Mouse (Mus musculus): Measurements from ENCODE around the gene Mrc1. TPM values are rescaled to one million over a fixed set of nuclear protein-coding genes. Genes with fewer than 3 reads are reported as not detected.

Mrc1 gene
- total RNA-seq, 2 experiments from 2014 or later: 2.7 to 2.9 TPM

- DNase-seq (ENCODE audit: low spot score in 2 of 2): no peak
These were observed 10.0 kb downstream of the Mrc1 start for GRCm38 (mm10) chr2:14239151-14239550.

DNA sequence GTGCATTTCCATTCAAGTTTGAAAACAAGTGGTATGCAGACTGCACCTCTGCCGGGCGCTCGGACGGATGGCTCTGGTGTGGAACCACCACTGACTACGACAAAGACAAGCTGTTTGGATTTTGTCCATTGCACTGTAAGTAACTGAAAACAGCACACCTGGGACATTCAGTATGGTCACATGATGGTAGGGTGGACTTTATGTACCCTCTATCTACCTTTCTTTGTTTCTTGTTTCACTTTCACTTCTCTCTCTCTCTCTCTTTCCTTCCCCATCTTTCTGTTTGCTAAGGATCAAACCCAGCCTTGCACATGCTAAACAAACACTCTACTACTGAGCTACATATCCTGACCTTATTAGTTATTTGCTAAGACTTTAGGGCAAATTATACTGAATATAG is 15.0 kb downstream of the Mrc1 start:
- no peak for DNase-seq (ENCODE audit: low spot score in 2 of 2)

DNA sequence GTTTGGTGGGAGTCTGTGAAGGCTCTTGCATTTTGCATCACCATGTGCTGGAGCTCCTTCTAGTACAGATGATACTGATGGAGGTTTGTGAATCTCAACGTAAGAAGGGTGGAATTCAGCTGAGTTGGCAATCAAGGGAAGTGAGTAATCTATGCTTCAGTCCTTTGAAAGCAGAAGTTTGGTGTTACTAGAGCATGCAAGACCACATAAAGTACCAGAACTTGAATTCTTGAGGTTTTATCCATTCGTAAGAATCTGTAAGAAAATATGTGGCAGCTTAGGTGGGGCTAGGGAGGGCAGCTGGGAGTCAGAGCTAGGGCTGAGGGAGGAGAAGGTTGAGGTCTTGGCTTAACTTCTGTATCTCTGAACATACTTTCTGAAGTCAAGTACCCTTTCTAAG is 15.5 kb downstream of the Mrc1 start:
- DNase-seq (ENCODE audit: low spot score in 2 of 2): no peak

DNA sequence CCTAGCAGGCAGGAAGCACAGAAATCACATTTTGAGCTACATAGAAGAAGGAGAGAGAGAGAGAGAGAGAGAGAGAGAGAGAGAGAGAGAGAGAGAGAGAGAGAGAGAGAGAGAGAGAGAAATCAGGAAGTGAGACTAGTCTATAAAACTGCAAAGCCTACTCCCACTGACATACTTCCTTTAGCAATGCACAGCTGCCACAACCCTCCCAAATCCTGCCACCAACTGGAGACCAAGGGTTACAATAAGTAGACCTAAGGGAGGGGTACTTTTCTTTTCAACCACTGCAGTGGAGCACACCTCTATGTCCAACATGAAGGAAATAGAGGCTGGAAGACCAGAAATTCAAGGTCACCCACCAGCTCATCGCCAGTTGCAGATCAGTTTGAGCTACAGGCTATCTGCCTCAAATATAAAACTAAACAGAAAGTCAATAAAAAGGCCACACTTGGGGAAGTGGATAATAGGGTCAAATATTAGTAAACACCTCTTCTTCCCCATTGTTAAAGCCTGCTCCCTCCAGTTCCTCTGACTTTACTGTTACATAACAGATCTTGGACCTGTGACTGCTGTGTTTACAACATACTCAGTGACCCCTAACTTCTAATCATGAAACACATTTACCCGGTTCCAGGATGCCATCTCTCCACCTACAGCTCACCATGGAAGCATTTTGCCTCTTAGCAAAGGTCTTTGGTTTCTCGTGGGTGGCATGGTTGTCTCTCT is 20.8 kb downstream of the Mrc1 start:
- DNase-seq (ENCODE audit: low spot score in 2 of 2): no peak

DNA sequence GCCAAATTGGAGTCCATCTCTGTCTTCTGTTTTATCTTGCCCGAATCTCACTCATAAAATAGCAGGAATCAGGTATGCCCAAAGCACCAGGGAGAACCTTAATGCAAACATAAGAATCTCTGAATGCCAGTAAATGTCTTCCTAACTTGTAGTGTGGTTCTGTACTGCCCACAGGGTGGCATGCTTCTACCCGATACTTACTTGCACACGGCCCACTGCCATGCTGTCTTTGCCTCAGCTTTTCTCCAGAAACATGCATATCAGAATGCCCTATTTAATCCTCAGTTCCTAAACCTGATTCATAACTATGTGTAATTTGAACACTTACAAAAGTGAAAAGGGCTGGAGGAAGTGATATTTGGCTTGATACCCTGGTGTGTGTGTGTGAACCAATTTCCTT is 22.7 kb downstream of the Mrc1 start:
- no peak for DNase-seq (ENCODE audit: low spot score in 2 of 2)

DNA sequence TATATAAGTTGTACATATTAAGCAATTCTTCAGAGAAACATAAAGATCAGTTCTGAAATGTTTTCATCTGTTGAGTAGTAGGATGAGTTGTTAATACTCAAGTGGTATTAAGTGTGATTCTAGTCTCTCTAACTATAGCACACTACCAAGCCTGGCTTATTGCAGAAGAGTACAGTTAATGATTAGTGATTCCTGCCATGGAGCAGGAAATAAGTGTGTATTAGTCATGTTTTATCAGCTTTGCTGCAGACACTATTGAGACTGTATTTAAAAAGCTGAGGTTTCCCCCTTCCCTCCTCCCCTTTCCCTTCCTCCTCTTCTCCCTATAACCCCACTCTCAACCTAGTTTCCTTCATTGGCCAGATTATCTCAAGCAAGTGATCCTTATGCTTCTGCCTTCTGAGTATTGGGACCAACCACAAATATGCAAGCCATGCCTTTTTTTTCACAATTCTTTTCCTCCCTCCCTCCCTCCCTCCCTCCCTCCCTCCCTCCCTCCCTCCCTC is 29.2 kb downstream of the Mrc1 start:
- no peak for DNase-seq (ENCODE audit: low spot score in 2 of 2)

GRCm38 (mm10) chr2:14262090-14262489 is 32.9 kb downstream of the Mrc1 start:
- no peak for DNase-seq (ENCODE audit: low spot score in 2 of 2)

GRCm38 (mm10) chr2:14269160-14269559 is 40.0 kb downstream of the Mrc1 start:
- DNase-seq (ENCODE audit: low spot score in 2 of 2): no peak

DNA sequence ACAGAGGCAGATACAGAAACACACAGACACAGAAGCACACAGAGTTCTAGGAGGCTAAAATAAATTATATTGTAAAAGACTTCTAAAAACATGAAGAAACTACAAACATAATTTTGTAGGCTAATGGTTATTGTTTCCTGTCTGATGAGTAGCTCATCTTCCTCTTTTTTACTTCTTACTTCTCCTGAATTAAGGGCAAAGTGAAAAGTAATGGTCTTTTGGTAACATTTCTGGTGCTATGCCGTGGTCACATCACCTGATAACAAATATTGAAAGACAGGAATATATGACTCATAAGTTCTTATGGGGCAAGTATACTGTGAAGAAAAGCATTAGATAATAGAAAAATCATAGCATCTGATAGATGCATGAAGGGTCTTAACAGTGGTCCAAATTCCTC is 42.9 kb downstream of the Mrc1 start:
- no peak for DNase-seq (ENCODE audit: low spot score in 2 of 2)

DNA sequence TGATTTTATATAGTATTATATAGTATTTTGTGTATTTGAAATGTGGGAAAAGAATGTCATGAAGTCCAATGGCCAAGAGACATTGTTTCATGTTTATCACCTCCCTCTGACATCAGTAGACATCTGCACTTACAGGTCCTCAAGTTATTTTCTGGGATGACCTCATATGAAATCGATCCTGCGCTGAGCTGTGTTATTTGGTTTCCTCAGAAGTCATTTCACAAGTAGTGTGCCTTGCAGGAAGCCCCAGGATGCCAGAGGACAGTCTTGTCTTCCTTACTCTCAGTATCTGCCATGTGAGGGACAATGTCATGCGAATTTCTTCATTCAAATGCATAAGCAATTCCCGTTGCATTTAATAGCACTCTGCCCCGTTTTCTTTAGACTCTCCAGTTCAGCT is 46.6 kb downstream of the Mrc1 start:
- DNase-seq (ENCODE audit: low spot score in 2 of 2): no peak

DNA sequence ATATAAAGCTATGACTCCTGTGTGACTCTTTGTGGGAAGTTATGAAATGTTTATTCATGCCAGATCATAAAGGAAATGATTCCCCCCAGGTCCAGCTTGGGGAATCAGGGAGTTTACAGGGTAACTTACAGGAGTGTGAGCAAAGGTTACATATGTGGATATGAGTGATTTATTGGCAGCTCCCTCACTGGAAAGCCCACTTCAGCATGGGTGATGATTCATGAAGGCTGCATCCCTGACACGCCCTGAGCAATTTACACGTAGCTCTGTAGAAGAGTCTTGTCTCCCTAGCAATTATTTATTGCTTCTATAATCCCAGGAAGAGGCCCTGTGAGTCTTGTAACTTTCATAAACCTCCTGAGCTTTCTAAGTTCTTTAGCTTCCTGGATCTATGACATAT is 50.1 kb downstream of the Mrc1 start:
- DNase-seq (ENCODE audit: low spot score in 2 of 2): no peak

- no peak for DNase-seq (ENCODE audit: low spot score in 2 of 2)
These were observed 50.6 kb downstream of the Mrc1 start for GRCm38 (mm10) chr2:14279795-14280194.

DNA sequence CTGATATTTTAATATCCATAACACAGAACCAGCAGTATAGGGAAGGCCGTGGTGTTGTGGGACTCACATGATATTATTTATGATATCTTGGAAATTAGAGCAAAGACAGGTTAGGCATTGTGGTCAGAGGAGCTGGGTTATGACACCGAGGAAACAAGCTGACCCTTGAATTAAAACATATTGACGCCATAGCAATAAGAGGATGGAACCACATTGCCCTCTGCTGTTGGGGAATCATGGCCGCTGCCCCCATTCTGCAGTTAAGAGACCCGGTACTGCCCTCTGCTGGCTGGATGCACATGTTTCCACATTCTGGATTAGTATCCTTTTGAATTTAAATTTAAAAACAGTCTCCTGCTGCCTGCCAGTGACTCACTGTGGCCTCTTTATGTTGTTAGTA is 66.1 kb downstream of the Mrc1 start:
- DNase-seq (ENCODE audit: low spot score in 2 of 2): peak; percentile 81 to 96

DNA sequence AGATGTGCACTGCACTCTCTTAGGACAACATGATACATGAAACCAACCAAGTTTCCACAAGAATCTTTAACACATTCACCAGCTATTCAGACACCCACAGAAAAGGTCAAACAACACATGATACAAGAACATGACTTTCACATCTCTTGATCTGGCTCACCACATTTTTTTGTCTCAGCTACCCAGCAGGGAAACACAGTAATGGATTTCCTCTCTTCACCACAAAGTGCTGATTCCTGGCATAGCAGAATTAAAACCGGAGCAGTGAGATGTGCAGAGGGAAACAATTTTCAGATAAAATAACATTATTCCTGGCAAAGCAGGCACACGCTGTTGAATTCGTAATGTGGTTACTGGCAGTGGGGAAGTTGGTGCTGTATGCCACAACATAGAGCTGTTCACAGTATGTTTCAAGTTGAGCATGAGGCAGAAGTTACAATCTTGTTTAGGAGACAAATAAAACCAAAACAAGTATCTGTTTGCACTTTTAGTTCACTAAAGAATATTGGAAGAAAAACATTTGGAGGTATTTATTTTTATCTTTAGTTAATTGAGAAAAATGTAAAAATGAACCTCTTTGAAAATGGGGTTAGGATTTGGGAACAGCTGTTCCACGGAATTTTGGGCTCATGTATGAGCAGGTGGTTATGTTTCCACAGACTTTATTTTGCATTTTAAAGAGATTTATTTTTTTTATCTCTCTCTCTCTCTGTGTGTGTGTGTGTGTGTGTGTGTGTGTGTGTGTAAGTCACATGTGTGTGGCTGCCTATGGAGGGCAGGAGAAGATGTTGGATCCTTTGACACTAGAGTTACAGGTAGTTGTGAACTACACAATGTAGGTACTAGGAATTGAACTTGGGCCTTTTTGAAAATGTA is 83.6 kb downstream of the Mrc1 start:
- DNase-seq (ENCODE audit: low spot score in 2 of 2): peak in 1 of 2 experiments; percentile 43

GRCm38 (mm10) chr2:14315113-14315512 is 85.9 kb downstream of the Mrc1 start:
- no peak for DNase-seq (ENCODE audit: low spot score in 2 of 2)

GRCm38 (mm10) chr2:14341652-14342308 is 112.6 kb downstream of the Mrc1 start:
- DNase-seq (ENCODE audit: low spot score in 2 of 2): peak; percentile 33 to 73

GRCm38 (mm10) chr2:14342309-14342839 is 113.2 kb downstream of the Mrc1 start:
- no peak for DNase-seq (ENCODE audit: low spot score in 2 of 2)

Measured in layer of hippocampus, adult 18-20 months (tissue).